Mouse (Mus musculus) embryo, embryonic 10.5 days (tissue): ENCODE measurements around the gene Fam114a1.
A peak's percentile ranks its signal among the peaks of the same experiment; 100 is the strongest.

Experiments
- DNase-seq: peaks from one replicate; pipeline ENCODE4 v3.0.0-alpha.2; 2015; ENCODE audit warnings: low spot score

Fam114a1 gene

GRCm38 (mm10) chr5:64969861-64970771, at the start of gene Fam114a1:
Gene Fam114a1, plus strand, starts transcription at chr5:64970071.
- DNase-seq: peak; percentile 77

GRCm38 (mm10) chr5:64922891-64923381, 46.9 kb upstream of the Fam114a1 start:
- DNase-seq: no peak

- DNase-seq: no peak
These were observed 37.7 kb upstream of the Fam114a1 start for GRCm38 (mm10) chr5:64932215-64932614.

GRCm38 (mm10) chr5:64932775-64933174, 37.1 kb upstream of the Fam114a1 start:
- DNase-seq: no peak

- DNase-seq: no peak
These were observed 18.4 kb upstream of the Fam114a1 start for GRCm38 (mm10) chr5:64951486-64951885.

GRCm38 (mm10) chr5:64954931-64955330, 14.9 kb upstream of the Fam114a1 start:
- DNase-seq: no peak

GRCm38 (mm10) chr5:64958991-64959842, 10.7 kb upstream of the Fam114a1 start:
- no peak for DNase-seq

GRCm38 (mm10) chr5:64959843-64960230, 10.0 kb upstream of the Fam114a1 start, which contains the start of gene Tlr6:
Gene Tlr6, minus strand, starts transcription at chr5:64960097.
- no peak for DNase-seq

- DNase-seq: no peak
These were observed 8.9 kb upstream of the Fam114a1 start for GRCm38 (mm10) chr5:64960857-64961391.

- DNase-seq: no peak
These were observed 6.6 kb upstream of the Fam114a1 start for GRCm38 (mm10) chr5:64963271-64963670.

GRCm38 (mm10) chr5:64963735-64964134, 6.1 kb upstream of the Fam114a1 start:
- DNase-seq: no peak

- DNase-seq: peak; percentile 72
These were observed 660 bp upstream of the Fam114a1 start for GRCm38 (mm10) chr5:64968961-64969860.

GRCm38 (mm10) chr5:64975121-64975520, 5.2 kb downstream of the Fam114a1 start:
- DNase-seq: no peak

- no peak for DNase-seq
These were observed 7.3 kb downstream of the Fam114a1 start for GRCm38 (mm10) chr5:64977128-64977527.

- no peak for DNase-seq
These were observed 16.1 kb downstream of the Fam114a1 start for GRCm38 (mm10) chr5:64985971-64986370.

- no peak for DNase-seq
These were observed 20.1 kb downstream of the Fam114a1 start for GRCm38 (mm10) chr5:64989940-64990339.

GRCm38 (mm10) chr5:64992540-64992939, 22.7 kb downstream of the Fam114a1 start:
- no peak for DNase-seq

GRCm38 (mm10) chr5:64995408-64995807, 25.5 kb downstream of the Fam114a1 start:
- DNase-seq: no peak

- peak; percentile 65 for DNase-seq
These were observed 33.3 kb downstream of the Fam114a1 start for GRCm38 (mm10) chr5:65002940-65003824.

GRCm38 (mm10) chr5:65003946-65004535, 34.2 kb downstream of the Fam114a1 start:
- no peak for DNase-seq
